Mouse (Mus musculus): ENCODE measurements around the gene Wfdc2. TPM values are rescaled to one million over a fixed set of nuclear protein-coding genes. Genes with fewer than 3 reads are reported as not detected.

Gene Wfdc2
- polyA plus RNA-seq, 1 experiment from 2014 or later: 0.76 TPM

- H3K4me3 ChIP-seq (ENCODE audit: low read depth, low read length): no peak overlapping the region
- H3K4me2 ChIP-seq (ENCODE audit: low read depth, low read length): no peak overlapping the region
- H3K9me3 ChIP-seq (ENCODE audit: control insufficient read depth, low read length): no peaks in the 10 kb centered on the region
- ATAC-seq (ENCODE audit: low read depth): no peak
- no peaks in the 10 kb centered on the region for H3K36me3 ChIP-seq (ENCODE audit: control insufficient read depth, insufficient read depth, low read length)
- WGBS: 11% methylated on average over 3 of the region's 3 CpGs
- H3K9ac ChIP-seq (replicated peaks; ENCODE audit: low read depth, low read length): no peak overlapping the region
- H3K27me3 ChIP-seq (ENCODE audit: control insufficient read depth, insufficient read depth, low read length): no peaks in the 10 kb centered on the region
- no peaks in the 10 kb centered on the region for H3K4me1 ChIP-seq (ENCODE audit: control insufficient read depth, insufficient read depth, low read length)
- H3K27ac ChIP-seq (ENCODE audit: low read depth, low read length): no peak overlapping the region
Observed at GRCm38 (mm10) chr2:164520782-164521181, 41.4 kb upstream of the Wfdc2 start.

GRCm38 (mm10) chr2:164521841-164522240 is 40.4 kb upstream of the Wfdc2 start:
- H3K4me2 ChIP-seq (ENCODE audit: low read depth, low read length): no peak overlapping the region
- 18% methylated on average over 11 of the region's 11 CpGs for WGBS

GRCm38 (mm10) chr2:164522280-164522679 is 39.9 kb upstream of the Wfdc2 start:
- Histone ChIP-seq H3K9me3 (ENCODE audit: control insufficient read depth, low read length) (no peaks in the 10 kb centered on the region), H3K4me3 (ENCODE audit: low read depth, low read length) (no peak overlapping the region), H3K27ac (ENCODE audit: low read depth, low read length) (no peak overlapping the region), H3K4me1 (ENCODE audit: control insufficient read depth, insufficient read depth, low read length) (no peaks in the 10 kb centered on the region), H3K27me3 (ENCODE audit: control insufficient read depth, insufficient read depth, low read length) (no peaks in the 10 kb centered on the region), H3K4me2 (ENCODE audit: low read depth, low read length) (no peak overlapping the region), H3K36me3 (ENCODE audit: control insufficient read depth, insufficient read depth, low read length) (no peaks in the 10 kb centered on the region), H3K9ac (replicated peaks; ENCODE audit: low read depth, low read length) (no peak overlapping the region)
- 35% methylated on average over 8 of the region's 8 CpGs for WGBS
- ATAC-seq (ENCODE audit: low read depth): no peak

More at GRCm38 (mm10) chr2:164521841-164522240, 40.4 kb upstream of the Wfdc2 start:
- no peak overlapping the region for H3K9ac ChIP-seq (replicated peaks; ENCODE audit: low read depth, low read length)
- H3K27ac ChIP-seq (ENCODE audit: low read depth, low read length): no peak overlapping the region
- H3K9me3 ChIP-seq (ENCODE audit: control insufficient read depth, low read length): no peaks in the 10 kb centered on the region
- no peak overlapping the region for H3K4me3 ChIP-seq (ENCODE audit: low read depth, low read length)
- ATAC-seq (ENCODE audit: low read depth): no peak
- H3K27me3 ChIP-seq (ENCODE audit: control insufficient read depth, insufficient read depth, low read length): no peaks in the 10 kb centered on the region
- no peaks in the 10 kb centered on the region for H3K4me1 ChIP-seq (ENCODE audit: control insufficient read depth, insufficient read depth, low read length)
- H3K36me3 ChIP-seq (ENCODE audit: control insufficient read depth, insufficient read depth, low read length): no peaks in the 10 kb centered on the region

- no peaks in the 10 kb centered on the region for H3K4me1 ChIP-seq (ENCODE audit: control insufficient read depth, insufficient read depth, low read length)
- H3K4me2 ChIP-seq (ENCODE audit: low read depth, low read length): no peak overlapping the region
- H3K27ac ChIP-seq (ENCODE audit: low read depth, low read length): no peak overlapping the region
- H3K27me3 ChIP-seq (ENCODE audit: control insufficient read depth, insufficient read depth, low read length): no peaks in the 10 kb centered on the region
- H3K9me3 ChIP-seq (ENCODE audit: control insufficient read depth, low read length): no peaks in the 10 kb centered on the region
- no peak overlapping the region for H3K9ac ChIP-seq (replicated peaks; ENCODE audit: low read depth, low read length)
- no peak for ATAC-seq (ENCODE audit: low read depth)
- no peaks in the 10 kb centered on the region for H3K36me3 ChIP-seq (ENCODE audit: control insufficient read depth, insufficient read depth, low read length)
- H3K4me3 ChIP-seq (ENCODE audit: low read depth, low read length): no peak overlapping the region
- 79% methylated on average over 10 of the region's 10 CpGs for WGBS
Observed at GRCm38 (mm10) chr2:164523301-164523773, 38.9 kb upstream of the Wfdc2 start.

- Histone ChIP-seq H3K27me3 (ENCODE audit: control insufficient read depth, insufficient read depth, low read length) (no peaks in the 10 kb centered on the region), H3K9me3 (ENCODE audit: control insufficient read depth, low read length) (no peaks in the 10 kb centered on the region), H3K4me2 (ENCODE audit: low read depth, low read length) (no peak overlapping the region), H3K27ac (ENCODE audit: low read depth, low read length) (no peak overlapping the region), H3K36me3 (ENCODE audit: control insufficient read depth, insufficient read depth, low read length) (no peaks in the 10 kb centered on the region), H3K9ac (replicated peaks; ENCODE audit: low read depth, low read length) (no peak overlapping the region), H3K4me1 (ENCODE audit: control insufficient read depth, insufficient read depth, low read length) (no peaks in the 10 kb centered on the region), H3K4me3 (ENCODE audit: low read depth, low read length) (no peak overlapping the region)
- 78% methylated on average over 5 of the region's 5 CpGs for WGBS
- no peak for ATAC-seq (ENCODE audit: low read depth)
Observed at GRCm38 (mm10) chr2:164528557-164528956, 33.7 kb upstream of the Wfdc2 start.

GRCm38 (mm10) chr2:164531169-164531568 is 31.0 kb upstream of the Wfdc2 start:
- no peaks in the 10 kb centered on the region for H3K4me1 ChIP-seq (ENCODE audit: control insufficient read depth, insufficient read depth, low read length)
- H3K27ac ChIP-seq (ENCODE audit: low read depth, low read length): no peak overlapping the region
- WGBS: 6% methylated on average over 3 of the region's 3 CpGs
- no peak overlapping the region for H3K9ac ChIP-seq (replicated peaks; ENCODE audit: low read depth, low read length)
- H3K27me3 ChIP-seq (ENCODE audit: control insufficient read depth, insufficient read depth, low read length): no peaks in the 10 kb centered on the region
- H3K36me3 ChIP-seq (ENCODE audit: control insufficient read depth, insufficient read depth, low read length): no peaks in the 10 kb centered on the region
- H3K4me3 ChIP-seq (ENCODE audit: low read depth, low read length): no peak overlapping the region
- ATAC-seq (ENCODE audit: low read depth): no peak
- no peak overlapping the region for H3K4me2 ChIP-seq (ENCODE audit: low read depth, low read length)
- H3K9me3 ChIP-seq (ENCODE audit: control insufficient read depth, low read length): no peaks in the 10 kb centered on the region

GRCm38 (mm10) chr2:164534315-164534714 is 27.9 kb upstream of the Wfdc2 start:
- no peak overlapping the region for H3K4me3 ChIP-seq (ENCODE audit: low read depth, low read length)
- no peaks in the 10 kb centered on the region for H3K36me3 ChIP-seq (ENCODE audit: control insufficient read depth, insufficient read depth, low read length)
- no peaks in the 10 kb centered on the region for H3K4me1 ChIP-seq (ENCODE audit: control insufficient read depth, insufficient read depth, low read length)
- WGBS: 68% methylated on average over 10 of the region's 10 CpGs
- no peak overlapping the region for H3K27ac ChIP-seq (ENCODE audit: low read depth, low read length)
- H3K9ac ChIP-seq (replicated peaks; ENCODE audit: low read depth, low read length): no peak overlapping the region
- no peak for ATAC-seq (ENCODE audit: low read depth)
- no peaks in the 10 kb centered on the region for H3K27me3 ChIP-seq (ENCODE audit: control insufficient read depth, insufficient read depth, low read length)
- no peaks in the 10 kb centered on the region for H3K9me3 ChIP-seq (ENCODE audit: control insufficient read depth, low read length)
- H3K4me2 ChIP-seq (ENCODE audit: low read depth, low read length): no peak overlapping the region

- Histone ChIP-seq H3K4me1 (ENCODE audit: control insufficient read depth, insufficient read depth, low read length) (no peaks in the 10 kb centered on the region), H3K4me2 (ENCODE audit: low read depth, low read length) (no peak overlapping the region), H3K9me3 (ENCODE audit: control insufficient read depth, low read length) (no peaks in the 10 kb centered on the region), H3K27ac (ENCODE audit: low read depth, low read length) (no peak overlapping the region), H3K9ac (replicated peaks; ENCODE audit: low read depth, low read length) (no peak overlapping the region), H3K27me3 (ENCODE audit: control insufficient read depth, insufficient read depth, low read length) (no peaks in the 10 kb centered on the region), H3K36me3 (ENCODE audit: control insufficient read depth, insufficient read depth, low read length) (no peaks in the 10 kb centered on the region), H3K4me3 (ENCODE audit: low read depth, low read length) (no peak overlapping the region)
- no peak for ATAC-seq (ENCODE audit: low read depth)
- 87% methylated on average over 4 of the region's 4 CpGs for WGBS
Observed at GRCm38 (mm10) chr2:164537003-164537402, 25.2 kb upstream of the Wfdc2 start.

GRCm38 (mm10) chr2:164540652-164541427 is 21.4 kb upstream of the Wfdc2 start:
- no peak overlapping the region for H3K27ac ChIP-seq (ENCODE audit: low read depth, low read length)
- H3K27me3 ChIP-seq (ENCODE audit: control insufficient read depth, insufficient read depth, low read length): no peaks in the 10 kb centered on the region
- H3K9ac ChIP-seq (replicated peaks; ENCODE audit: low read depth, low read length): no peak overlapping the region
- H3K4me2 ChIP-seq (ENCODE audit: low read depth, low read length): no peak overlapping the region
- H3K9me3 ChIP-seq (ENCODE audit: control insufficient read depth, low read length): no peaks in the 10 kb centered on the region
- no peaks in the 10 kb centered on the region for H3K4me1 ChIP-seq (ENCODE audit: control insufficient read depth, insufficient read depth, low read length)
- 52% methylated on average over 8 of the region's 8 CpGs for WGBS
- ATAC-seq (ENCODE audit: low read depth): no peak
- no peaks in the 10 kb centered on the region for H3K36me3 ChIP-seq (ENCODE audit: control insufficient read depth, insufficient read depth, low read length)
- no peak overlapping the region for H3K4me3 ChIP-seq (ENCODE audit: low read depth, low read length)

All from neural tube, embryonic 14.5 days (tissue).